In genomic region chr13:96431595-96432156, GRCm38 (mm10) we compare ENCODE assay signal across 8 mouse cellular contexts. TPM values are rescaled to one million over a fixed set of nuclear protein-coding genes. Genes with fewer than 3 reads are reported as not detected.
DNase-seq lines count a peak whose midpoint lies in the region; ATAC-seq lines count a peak whose summit lies in the region.

No protein-coding gene starts in this region.

- peaks cover 21% of the 10 kb centered on the region for H3K4me1 ChIP-seq in intestine, embryonic 15.5 days (replicated peaks)
- peaks cover 20% of the 10 kb centered on the region for H3K4me1 ChIP-seq in midbrain, embryonic 10.5 days

- peak; percentile 85 for ATAC-seq in intestine, embryonic 15.5 days

- H3K36me3 ChIP-seq in intestine, embryonic 15.5 days: no peaks in the 10 kb centered on the region
- no peaks in the 10 kb centered on the region for H3K36me3 ChIP-seq in midbrain, embryonic 10.5 days

- H3K27me3 ChIP-seq in intestine, embryonic 15.5 days (replicated peaks): no peaks in the 10 kb centered on the region
- H3K27me3 ChIP-seq in midbrain, embryonic 10.5 days (ENCODE audit: low read depth, poor library complexity, severe bottlenecking): no peaks in the 10 kb centered on the region

- H3K4me2 ChIP-seq in intestine, embryonic 15.5 days (replicated peaks): peak overlapping the region; percentile 25; the same call in 1 of the 2 replicates

- H3K9ac ChIP-seq in intestine, embryonic 15.5 days: no peak overlapping the region

- no peak overlapping the region for H3K4me3 ChIP-seq in intestine, embryonic 15.5 days (replicated peaks)
- no peak overlapping the region for H3K4me3 ChIP-seq in midbrain, embryonic 10.5 days

- DNase-seq in adrenal gland, adult 18-20 months (ENCODE audit: low spot score in 2 of 2): peak; percentile 86 to 90
- peak; percentile 93 for DNase-seq in embryo, embryonic 11 days
- DNase-seq in gastrocnemius, postnatal 4 days (ENCODE audit: low spot score in 2 of 2): peak; percentile 63 to 88
- DNase-seq in left cerebral cortex, postnatal 14 days (ENCODE audit: low spot score in 2 of 2): peak; percentile 91 to 93
- peak; percentile 85 for DNase-seq in midbrain, embryonic 10.5 days (ENCODE audit: low spot score)
- DNase-seq in right cerebral cortex, postnatal 36 days (ENCODE audit: low spot score in 2 of 2): peak; percentile 70 to 81
- peak; percentile 78 to 90 for DNase-seq in urinary bladder, postnatal 4 days (ENCODE audit: low spot score in 2 of 2)

- H3K9me3 ChIP-seq in intestine, embryonic 15.5 days: no peaks in the 10 kb centered on the region
- H3K9me3 ChIP-seq in midbrain, embryonic 10.5 days (replicated peaks): no peaks in the 10 kb centered on the region

- 31% methylated on average over 12 of the region's 12 CpGs for WGBS in intestine, embryonic 15.5 days
- 39% methylated on average over 12 of the region's 12 CpGs for WGBS in midbrain, embryonic 10.5 days

- intact Hi-C loops in left cerebral cortex, postnatal 14 days (cut with DNase I): loop anchor here (2.0 kb wide), 1 partner anchor 161 kb away; no protein-coding TSS in a partner anchor

- H3K27ac ChIP-seq in intestine, embryonic 15.5 days: no peak overlapping the region
- H3K27ac ChIP-seq in midbrain, embryonic 10.5 days (replicated peaks): no peak overlapping the region

RNA-seq across cellular contexts. Expression of gene Ankdd1b, which starts 39.3 kb away (rescaled TPM):
- total RNA-seq in adrenal gland, adult 18-20 months (2021): under 1 TPM; 0.86 to 0.90 TPM
- total RNA-seq in gastrocnemius, postnatal 4 days (2021): under 1 TPM; 0.31 to 0.56 TPM
- 0.13 and 0.14 TPM in 2 replicates for polyA plus RNA-seq in intestine, embryonic 15.5 days (2015; fragmentation: Nextera tagmentation; extraction: Ambion mirVana)
- under 1 TPM in 1 of 2 experiments, not detected in 1; 0.31 TPM for total RNA-seq in left cerebral cortex, postnatal 14 days (2021)
- not detected in 2 replicates for polyA plus RNA-seq in midbrain, embryonic 10.5 days (2016; fragmentation: Nextera tagmentation; extraction: Ambion mirVana)

RNA-seq across cellular contexts. Expression of gene Poc5, which starts 43.6 kb away (rescaled TPM):
- 10 to 100 TPM; 13.1 to 14.0 TPM for total RNA-seq in adrenal gland, adult 18-20 months (2021)
- 10 to 100 TPM; 12.5 to 16.3 TPM for total RNA-seq in gastrocnemius, postnatal 4 days (2021)
- 9.1 and 12.6 TPM in 2 replicates for polyA plus RNA-seq in intestine, embryonic 15.5 days (2015; fragmentation: Nextera tagmentation; extraction: Ambion mirVana)
- 10 to 100 TPM; 27.9 to 35.1 TPM for total RNA-seq in left cerebral cortex, postnatal 14 days (2021)
- 19.8 and 22.3 TPM in 2 replicates for polyA plus RNA-seq in midbrain, embryonic 10.5 days (2016; fragmentation: Nextera tagmentation; extraction: Ambion mirVana)

RNA-seq across cellular contexts. Expression of gene Gm17622, which starts 58.9 kb away (rescaled TPM):
- total RNA-seq in adrenal gland, adult 18-20 months (2021): not detected
- total RNA-seq in gastrocnemius, postnatal 4 days (2021): not detected
- not detected in 2 replicates for polyA plus RNA-seq in intestine, embryonic 15.5 days (2015; fragmentation: Nextera tagmentation; extraction: Ambion mirVana)
- total RNA-seq in left cerebral cortex, postnatal 14 days (2021): not detected
- not detected in 2 replicates for polyA plus RNA-seq in midbrain, embryonic 10.5 days (2016; fragmentation: Nextera tagmentation; extraction: Ambion mirVana)
